Mouse (Mus musculus) left cerebral cortex, postnatal 14 days (tissue): ENCODE measurements around the gene Tbrg4. TPM values are rescaled to one million over a fixed set of nuclear protein-coding genes. Genes with fewer than 3 reads are reported as not detected.

Experiments used
- DNase-seq, 2 experiments: peaks; one replicate each; pipeline ENCODE4 v3.0.0; 2021 to 2022; ENCODE audit warnings: low spot score in 2 of 2, mixed read lengths in 1 of 2
- intact Hi-C: fragments of 180-260 bp; cut with DNase I; formaldehyde crosslinking; loops from one replicate; pipeline ENCODE4 v1.15.1; 2025
- total RNA-seq, 2 experiments: library from RNA; stranded (reverse); gene quantifications; 2 replicates each; pipeline ENCODE4 v1.2.3; 2021

Gene Tbrg4
- total RNA-seq, 2 experiments from 2014 or later: 46.4 to 47.9 TPM

GRCm38 (mm10) chr11:6597523-6597922, 28.3 kb downstream of the Tbrg4 start:
- no peak for DNase-seq
- intact Hi-C loops: no loop called here

GRCm38 (mm10) chr11:6596616-6597015, 29.3 kb downstream of the Tbrg4 start:
- intact Hi-C loops: no loop called here

GRCm38 (mm10) chr11:6596205-6596604, 29.7 kb downstream of the Tbrg4 start:
- no peak for DNase-seq
- intact Hi-C loops: no loop called here

More at GRCm38 (mm10) chr11:6596616-6597015, 29.3 kb downstream of the Tbrg4 start:
- DNase-seq: no peak

- no peak for DNase-seq
- intact Hi-C loops: no loop called here
Observed at GRCm38 (mm10) chr11:6595339-6595738, 30.5 kb downstream of the Tbrg4 start.

- DNase-seq: no peak
- intact Hi-C loops: no loop called here
Observed at GRCm38 (mm10) chr11:6594845-6595244, 31.0 kb downstream of the Tbrg4 start.

- DNase-seq: no peak
- intact Hi-C loops: no loop called here
Observed at GRCm38 (mm10) chr11:6593406-6593805, 32.5 kb downstream of the Tbrg4 start.

GRCm38 (mm10) chr11:6590933-6591675, 34.8 kb downstream of the Tbrg4 start:
- intact Hi-C loops: no loop called here
- DNase-seq: no peak

- DNase-seq: no peak
- intact Hi-C loops: no loop called here
Observed at GRCm38 (mm10) chr11:6589838-6590237, 36.0 kb downstream of the Tbrg4 start.

GRCm38 (mm10) chr11:6588295-6588694, 37.6 kb downstream of the Tbrg4 start:
- DNase-seq: no peak
- intact Hi-C loops: no loop called here

- intact Hi-C loops: no loop called here
- DNase-seq: no peak
Observed at GRCm38 (mm10) chr11:6587249-6587940, 38.5 kb downstream of the Tbrg4 start.

GRCm38 (mm10) chr11:6586660-6587059, 39.2 kb downstream of the Tbrg4 start:
- intact Hi-C loops: no loop called here
- DNase-seq: no peak

GRCm38 (mm10) chr11:6585748-6586147, 40.1 kb downstream of the Tbrg4 start:
- no peak for DNase-seq
- intact Hi-C loops: no loop called here

GRCm38 (mm10) chr11:6581560-6581959, 44.3 kb downstream of the Tbrg4 start:
- intact Hi-C loops: no loop called here
- DNase-seq: no peak

GRCm38 (mm10) chr11:6580065-6580750, 45.7 kb downstream of the Tbrg4 start:
- intact Hi-C loops: no loop called here
- DNase-seq: no peak

- no peak for DNase-seq
- intact Hi-C loops: no loop called here
Observed at GRCm38 (mm10) chr11:6579361-6579760, 46.5 kb downstream of the Tbrg4 start.

GRCm38 (mm10) chr11:6576151-6576550, 49.7 kb downstream of the Tbrg4 start:
- intact Hi-C loops: no loop called here
- DNase-seq: no peak

- intact Hi-C loops: no loop called here
- no peak for DNase-seq
Observed at GRCm38 (mm10) chr11:6569410-6569777, 56.5 kb downstream of the Tbrg4 start.

- DNase-seq: peak; percentile 38 to 69
- intact Hi-C loops: no loop called here
Observed at GRCm38 (mm10) chr11:6568584-6569409, 57.1 kb downstream of the Tbrg4 start.

- intact Hi-C loops: no loop called here
- no peak for DNase-seq
Observed at GRCm38 (mm10) chr11:6567951-6568350, 57.9 kb downstream of the Tbrg4 start.

- intact Hi-C loops: no loop called here
Observed at GRCm38 (mm10) chr11:6566496-6566895, 59.4 kb downstream of the Tbrg4 start.

More at GRCm38 (mm10) chr11:6566496-6566895, 59.4 kb downstream of the Tbrg4 start:
- no peak for DNase-seq
